Mouse (Mus musculus): ENCODE measurements around the gene Cnih1.
"Not testable (repeated sequence)": the region's sequence is repeated elsewhere in the genome, so short reads cannot be mapped to it uniquely, and the experiment has no call there.

Gene Cnih1

GRCm38 (mm10) chr14:46787787-46788504, at the start of gene Cnih1:
Gene Cnih1, minus strand, starts transcription at chr14:46788411.
- in situ Hi-C loops (cut with MboI; ENCODE audit: low pct_unique_long_range_greater_than_20kb in 1 of 2, low sequenced_read_pairs in 2 of 2, unreplicated experiment in 1 of 2) = no loop called here

GRCm38 (mm10) chr14:46832354-46833272, 44.4 kb upstream of the Cnih1 start:
- in situ Hi-C loops (cut with MboI; ENCODE audit: low pct_unique_long_range_greater_than_20kb in 1 of 2, low sequenced_read_pairs in 2 of 2, unreplicated experiment in 1 of 2) = no loop called here

DNA sequence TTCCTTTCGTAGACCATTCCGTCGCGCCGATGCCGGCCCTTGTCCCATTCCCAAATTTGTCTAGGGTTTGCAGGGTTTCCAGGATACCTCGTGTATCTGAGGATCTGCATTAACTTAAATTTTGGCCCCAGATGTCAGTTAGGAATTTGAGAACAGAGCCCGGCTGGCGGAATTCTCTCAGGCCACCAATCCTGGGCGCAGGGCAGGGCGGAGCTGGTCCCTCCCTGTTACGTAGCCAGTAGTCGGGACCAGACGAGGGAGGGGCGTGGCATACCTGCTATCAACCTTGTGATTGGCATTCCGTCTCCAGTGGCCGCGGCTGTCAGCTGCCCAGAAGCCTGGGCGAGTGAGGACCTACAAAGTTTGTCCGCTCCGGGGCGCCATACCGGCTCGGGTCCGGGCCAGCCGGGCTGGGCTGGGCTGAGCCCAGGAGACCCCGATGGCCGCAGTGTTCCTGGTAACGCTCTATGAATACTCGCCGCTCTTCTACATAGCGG, 43.7 kb upstream of the Cnih1 start, which contains the start of gene Cgrrf1:
TSS of gene Cgrrf1 (plus strand) at position 289 of the 497 bp plus-strand sequence.
- in situ Hi-C loops (cut with MboI; ENCODE audit: low pct_unique_long_range_greater_than_20kb in 1 of 2, low sequenced_read_pairs in 2 of 2, unreplicated experiment in 1 of 2) = no loop called here

DNA sequence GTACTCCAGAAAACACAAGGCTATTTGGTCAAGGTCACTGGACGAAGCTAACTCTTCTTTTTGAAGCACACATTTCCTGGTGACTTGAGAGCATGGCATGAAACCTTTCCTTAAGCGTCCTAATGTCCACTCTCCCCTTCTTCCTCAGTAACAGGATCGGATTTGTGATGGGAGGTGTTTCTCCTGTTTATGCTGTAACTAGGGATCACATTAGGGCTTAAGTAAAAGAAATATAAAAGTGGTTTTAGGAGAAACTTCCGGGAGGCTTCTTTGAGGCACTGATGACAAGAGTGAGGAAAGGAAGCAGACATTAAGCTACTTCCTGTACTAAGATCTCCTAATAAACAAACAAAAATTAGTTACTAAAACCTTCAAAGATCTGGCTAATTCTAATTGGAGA, 43.1 kb upstream of the Cnih1 start:
- in situ Hi-C loops (cut with MboI; ENCODE audit: low pct_unique_long_range_greater_than_20kb in 1 of 2, low sequenced_read_pairs in 2 of 2, unreplicated experiment in 1 of 2) = no loop called here

- in situ Hi-C loops (cut with MboI; ENCODE audit: low pct_unique_long_range_greater_than_20kb in 1 of 2, low sequenced_read_pairs in 2 of 2, unreplicated experiment in 1 of 2) = no loop called here
These were observed 39.2 kb upstream of the Cnih1 start for GRCm38 (mm10) chr14:46827430-46827829.

DNA sequence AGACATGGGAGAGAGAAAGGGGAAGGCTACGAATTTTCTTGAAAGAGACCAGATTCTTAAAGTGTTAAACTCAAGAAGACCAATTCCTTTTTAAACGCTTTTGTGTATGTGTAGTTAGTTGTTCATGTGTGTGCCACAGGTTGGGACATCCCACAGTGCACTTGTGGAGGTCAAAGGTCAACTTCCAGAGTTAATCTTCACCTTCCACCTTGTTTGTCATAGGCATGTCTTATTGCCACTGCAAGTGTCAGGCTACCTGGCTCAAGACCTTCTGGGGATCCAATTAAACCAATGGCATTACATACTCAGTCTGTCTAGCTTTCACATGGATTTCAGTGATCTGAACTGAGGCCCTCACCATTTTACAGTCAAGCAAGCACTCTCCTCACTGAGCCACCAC, 35.8 kb upstream of the Cnih1 start:
- in situ Hi-C loops (cut with MboI; ENCODE audit: low pct_unique_long_range_greater_than_20kb in 1 of 2, low sequenced_read_pairs in 2 of 2, unreplicated experiment in 1 of 2) = no loop called here

DNA sequence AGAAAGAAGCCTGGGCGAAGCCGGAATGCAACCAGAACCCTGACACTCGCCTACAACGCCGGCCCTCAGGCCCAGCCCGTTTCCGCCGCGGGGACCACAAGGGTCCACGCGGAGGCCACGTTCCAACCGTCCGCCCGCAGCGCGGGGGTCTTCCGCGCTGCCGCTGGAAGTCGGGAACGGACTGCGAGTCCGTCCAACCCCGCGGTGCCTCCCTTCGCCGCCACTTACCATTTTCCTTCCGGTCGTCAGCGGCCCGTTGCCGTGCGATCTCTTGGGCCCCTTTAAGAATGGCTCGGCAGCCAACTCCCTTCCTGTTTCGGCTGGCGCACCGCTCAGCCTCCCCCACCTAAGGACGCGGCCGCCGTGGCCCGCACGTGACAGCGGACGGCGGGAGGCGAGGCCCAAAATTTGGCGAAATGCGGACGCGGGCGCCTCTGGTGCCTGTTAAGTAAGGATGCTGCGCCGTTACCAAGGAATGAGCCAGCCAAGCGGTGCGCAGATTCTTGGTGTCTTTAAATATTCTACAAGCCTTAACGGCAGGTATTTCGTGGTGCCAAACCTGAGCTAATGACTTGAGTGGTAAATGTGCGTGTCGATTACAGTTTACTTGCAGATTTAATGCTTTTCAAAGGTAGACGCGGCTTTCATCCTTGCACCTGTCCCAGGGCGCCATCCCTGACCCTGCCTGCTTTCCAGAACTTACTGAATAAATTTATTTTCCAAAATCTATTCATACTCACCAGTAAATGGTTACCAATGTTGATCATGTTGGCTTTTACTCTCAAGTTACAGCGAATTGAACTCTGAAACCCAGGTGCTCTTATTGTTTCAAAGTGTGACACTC, 33.9 kb upstream of the Cnih1 start, which contains the start of gene Gmfb:
TSS of gene Gmfb (minus strand) at position 370 of the 844 bp plus-strand sequence.
- in situ Hi-C loops (cut with MboI; ENCODE audit: low pct_unique_long_range_greater_than_20kb in 1 of 2, low sequenced_read_pairs in 2 of 2, unreplicated experiment in 1 of 2) = no loop called here

GRCm38 (mm10) chr14:46821271-46821872, 33.2 kb upstream of the Cnih1 start:
- in situ Hi-C loops (cut with MboI; ENCODE audit: low pct_unique_long_range_greater_than_20kb in 1 of 2, low sequenced_read_pairs in 2 of 2, unreplicated experiment in 1 of 2) = no loop called here

GRCm38 (mm10) chr14:46819961-46820360, 31.8 kb upstream of the Cnih1 start:
- in situ Hi-C loops (cut with MboI; ENCODE audit: low pct_unique_long_range_greater_than_20kb in 1 of 2, low sequenced_read_pairs in 2 of 2, unreplicated experiment in 1 of 2) = not testable (repeated sequence)

DNA sequence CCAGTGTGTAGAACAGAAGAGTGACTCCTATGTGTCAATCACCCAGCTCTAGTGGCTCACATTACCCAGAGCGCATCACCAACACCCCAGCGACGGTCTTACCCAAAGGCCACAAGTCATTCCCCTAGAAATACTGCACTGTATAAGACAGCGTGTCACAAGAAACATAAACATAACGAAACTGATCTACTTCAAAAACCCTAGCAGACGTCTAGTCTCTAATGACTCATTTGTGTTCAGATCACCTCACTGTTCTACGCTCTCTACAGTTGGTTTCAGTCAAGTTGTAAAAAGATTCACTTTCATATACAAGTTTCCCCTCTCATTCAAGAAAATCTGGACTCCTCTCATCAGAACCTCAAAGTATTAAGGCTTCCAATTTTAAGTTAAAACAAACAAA, 30.5 kb upstream of the Cnih1 start:
- in situ Hi-C loops (cut with MboI; ENCODE audit: low pct_unique_long_range_greater_than_20kb in 1 of 2, low sequenced_read_pairs in 2 of 2, unreplicated experiment in 1 of 2) = no loop called here

- in situ Hi-C loops (cut with MboI; ENCODE audit: low pct_unique_long_range_greater_than_20kb in 1 of 2, low sequenced_read_pairs in 2 of 2, unreplicated experiment in 1 of 2) = no loop called here
These were observed 28.9 kb upstream of the Cnih1 start for GRCm38 (mm10) chr14:46816916-46817622.

GRCm38 (mm10) chr14:46815640-46816039, 27.4 kb upstream of the Cnih1 start:
- in situ Hi-C loops (cut with MboI; ENCODE audit: low pct_unique_long_range_greater_than_20kb in 1 of 2, low sequenced_read_pairs in 2 of 2, unreplicated experiment in 1 of 2) = no loop called here

DNA sequence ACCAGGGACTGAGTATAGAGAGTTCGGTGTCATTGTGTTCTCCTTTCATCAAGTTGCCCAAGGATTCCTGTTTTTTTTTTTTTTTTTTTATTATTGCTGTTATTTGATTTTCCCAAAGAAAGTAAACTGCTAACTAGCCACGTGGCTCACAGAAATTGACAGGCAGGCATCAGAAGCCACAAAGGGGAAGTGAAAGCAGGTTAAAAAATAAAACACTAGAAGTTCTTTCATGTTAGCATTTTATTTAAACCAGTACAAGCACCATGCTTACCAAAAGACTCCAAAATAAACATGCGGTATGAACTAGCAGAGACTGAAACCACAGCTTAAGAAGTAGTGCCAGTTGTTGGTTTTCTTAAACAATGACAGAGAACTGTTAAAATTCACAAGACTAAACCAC, 19.7 kb upstream of the Cnih1 start:
- in situ Hi-C loops (cut with MboI; ENCODE audit: low pct_unique_long_range_greater_than_20kb in 1 of 2, low sequenced_read_pairs in 2 of 2, unreplicated experiment in 1 of 2) = no loop called here

GRCm38 (mm10) chr14:46806186-46806585, 18.0 kb upstream of the Cnih1 start:
- in situ Hi-C loops (cut with MboI; ENCODE audit: low pct_unique_long_range_greater_than_20kb in 1 of 2, low sequenced_read_pairs in 2 of 2, unreplicated experiment in 1 of 2) = no loop called here

- in situ Hi-C loops (cut with MboI; ENCODE audit: low pct_unique_long_range_greater_than_20kb in 1 of 2, low sequenced_read_pairs in 2 of 2, unreplicated experiment in 1 of 2) = no loop called here
These were observed 15.6 kb upstream of the Cnih1 start for GRCm38 (mm10) chr14:46803791-46804190.

GRCm38 (mm10) chr14:46803259-46803658, 15.0 kb upstream of the Cnih1 start:
- in situ Hi-C loops (cut with MboI; ENCODE audit: low pct_unique_long_range_greater_than_20kb in 1 of 2, low sequenced_read_pairs in 2 of 2, unreplicated experiment in 1 of 2) = no loop called here

DNA sequence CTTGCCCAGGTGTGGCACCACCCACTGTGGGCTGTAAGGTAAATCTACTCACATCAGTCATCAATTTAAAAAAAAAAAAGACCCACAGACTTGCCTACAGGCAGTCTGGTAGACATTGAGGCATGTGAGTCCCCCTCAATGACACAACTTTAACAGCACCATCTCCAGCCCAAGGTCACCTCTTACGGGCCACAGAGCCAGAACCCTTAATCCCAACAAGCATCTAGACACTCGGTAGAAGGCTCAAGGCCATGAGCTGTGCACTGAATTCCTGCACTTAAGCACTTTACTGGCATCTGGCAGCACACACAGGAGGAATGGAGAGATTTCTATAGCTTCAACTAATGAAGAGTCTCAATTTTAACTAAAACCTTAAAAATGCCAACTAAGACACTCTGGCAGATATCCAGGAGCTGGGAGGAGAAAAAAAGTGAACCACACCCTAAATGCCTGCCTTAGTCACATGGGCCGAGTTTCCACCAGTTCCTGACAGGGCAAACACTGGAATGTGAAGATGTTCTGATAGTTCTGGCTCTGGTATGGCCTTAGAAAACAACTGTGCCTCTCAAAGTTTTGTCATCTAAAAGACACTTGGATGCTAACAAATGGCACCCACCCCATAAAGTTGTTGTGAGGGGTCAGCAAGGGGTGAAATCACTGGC, 12.6 kb upstream of the Cnih1 start:
- in situ Hi-C loops (cut with MboI; ENCODE audit: low pct_unique_long_range_greater_than_20kb in 1 of 2, low sequenced_read_pairs in 2 of 2, unreplicated experiment in 1 of 2) = no loop called here
